Mouse (Mus musculus): Measurements from ENCODE around the gene Ttc30a2.

DNA sequence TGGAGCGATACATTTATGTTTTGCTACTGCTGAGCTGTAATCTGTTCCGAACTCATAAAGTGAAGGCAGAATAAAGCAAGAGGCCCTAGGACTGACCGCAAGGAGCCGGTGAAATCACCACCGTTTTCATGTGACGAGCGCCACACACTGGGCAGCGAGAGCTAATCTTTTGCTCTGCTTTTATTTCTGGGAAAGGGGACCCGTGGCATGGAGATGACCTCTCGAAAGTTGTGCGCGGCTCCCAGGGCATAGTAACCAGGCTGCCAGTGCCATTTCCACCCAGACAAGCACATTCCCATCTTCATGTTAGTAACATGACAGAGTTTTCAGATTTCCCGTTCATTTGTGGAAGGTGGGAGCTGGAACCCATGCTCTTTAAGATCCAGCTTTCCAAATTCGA is 13.5 kb downstream of the Ttc30a2 start:
- TF ChIP-seq CTCF (IDR thresholded peaks at IDR 0.05) (peak; percentile 73), POLR2A (IDR thresholded peaks at IDR 0.05; ENCODE audit: insufficient read depth, low read depth, low read length) (no peak), EP300 (IDR thresholded peaks at IDR 0.05; ENCODE audit: insufficient read depth, low read depth, low read length) (peak; percentile 64; the same call in 1 of the 2 replicates)
